Mouse (Mus musculus) kidney, adult 2 months (tissue): ENCODE measurements around the gene Usp49. TPM values are rescaled to one million over a fixed set of nuclear protein-coding genes. Genes with fewer than 3 reads are reported as not detected.

ENCODE experiments used
- DNase-seq: peaks from one replicate; pipeline ENCODE4 v3.0.0; 2021
- H3K27ac ChIP-seq: fragments of 200-500 bp; 2 replicates; pipeline ENCODE4 v1.5.1; 2012; ENCODE audit warnings: low read depth, low read length, control low read depth, inconsistent platforms; ENCODE audit not compliant: insufficient read depth
- H3K27me3 ChIP-seq: fragments of 200-500 bp; replicated peaks from 2 replicates; pipeline ENCODE4 v1.6.1; 2012; ENCODE audit warnings: mild to moderate bottlenecking, moderate library complexity, low read length, inconsistent platforms; ENCODE audit not compliant: control insufficient read depth, insufficient read depth
- H3K36me3 ChIP-seq: fragments of 200-500 bp; 2 replicates; pipeline ENCODE4 v1.6.1; 2012; ENCODE audit warnings: mild to moderate bottlenecking, moderate library complexity, low read length, inconsistent platforms; ENCODE audit not compliant: control insufficient read depth, insufficient read depth
- H3K4me1 ChIP-seq: fragments of 200-500 bp; 2 replicates; pipeline ENCODE4 v1.6.1; 2011; ENCODE audit warnings: low read length; ENCODE audit not compliant: control insufficient read depth, insufficient read depth
- H3K4me3 ChIP-seq: fragments of 200-500 bp; 2 replicates; pipeline ENCODE4 v1.5.1; 2011; ENCODE audit warnings: mild to moderate bottlenecking, low read depth, low read length, control low read depth; ENCODE audit not compliant: insufficient read depth
- CTCF ChIP-seq: fragments of 200-500 bp; conservative IDR thresholded peaks from 2 replicates; pipeline ENCODE4 v1.5.1; 2011; ENCODE audit warnings: low read depth, mild to moderate bottlenecking, control low read depth, low read length, moderate library complexity, mixed read lengths; ENCODE audit not compliant: insufficient read depth, insufficient read length
- POLR2A ChIP-seq: fragments of 200-500 bp; IDR thresholded peaks from one replicate; pipeline ENCODE4 v1.6.1; 2011; ENCODE audit warnings: low read depth, low read length, control low read depth
- WGBS: fragments of 180-500 bp; shearing (Covaris S2); methylation state at CpG from one replicate; pipeline ENCODE4 v1.1.7; 2018; 5-methylcytosine and 5-hydroxymethylcytosine counted together
- polyA plus RNA-seq: library from polyadenylated mRNA; depleted of rRNA; stranded (reverse); fragments of >200 nt; gene quantifications from 2 replicates; pipeline ENCODE4 v1.2.3, GENCODE M21; 2012

Usp49 gene
- polyA plus RNA-seq, 1 experiment = 5.1 TPM

GRCm38 (mm10) chr17:47695337-47695710 is 64.8 kb downstream of the Usp49 start:
- TF ChIP-seq CTCF (no peak), POLR2A (no peak)
- peaks cover 15% of the 10 kb centered on the region; the same call in 1 of the 2 replicates for H3K4me1 ChIP-seq
- H3K36me3 ChIP-seq = no peaks in the 10 kb centered on the region
- DNase-seq = no peak
- 0% methylated on average over 21 of the region's 23 CpGs for WGBS
- no peaks in the 10 kb centered on the region for H3K27me3 ChIP-seq
- H3K27ac ChIP-seq = no peak overlapping the region
- peak overlapping the region; percentile 62 for H3K4me3 ChIP-seq

DNA sequence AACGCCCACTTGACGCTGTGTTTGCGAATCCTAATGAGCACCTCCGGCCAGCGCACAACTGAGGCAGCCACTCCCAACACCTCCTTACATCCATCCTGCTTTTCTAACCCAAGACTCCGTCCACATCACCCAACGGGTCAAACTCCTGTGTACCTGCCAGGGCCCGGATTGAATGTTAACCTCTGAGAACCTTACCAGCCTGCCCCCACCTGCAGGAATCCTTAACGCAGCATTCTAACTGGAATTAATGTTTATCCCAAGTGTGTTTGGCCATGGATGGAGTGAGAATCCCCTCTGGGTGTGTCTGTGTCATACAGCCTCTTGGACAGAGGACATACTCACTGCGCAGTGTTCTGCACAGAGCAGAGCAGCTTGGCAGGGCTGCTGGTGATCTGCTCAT is 67.7 kb downstream of the Usp49 start:
- DNase-seq = peak; percentile 93
- WGBS = 56% methylated on average over 10 of the region's 10 CpGs
- H3K4me1 ChIP-seq = peaks cover 15% of the 10 kb centered on the region; the same call in 1 of the 2 replicates
- H3K27ac ChIP-seq = peak overlapping the region; percentile 61
- H3K36me3 ChIP-seq = no peaks in the 10 kb centered on the region
- H3K4me3 ChIP-seq = peak overlapping the region; percentile 42
- H3K27me3 ChIP-seq = no peaks in the 10 kb centered on the region
- TF ChIP-seq POLR2A (no peak), CTCF (no peak)

GRCm38 (mm10) chr17:47699055-47699454 is 68.6 kb downstream of the Usp49 start:
- H3K4me1 ChIP-seq = peaks cover 11% of the 10 kb centered on the region; the same call in 1 of the 2 replicates
- no peaks in the 10 kb centered on the region for H3K27me3 ChIP-seq
- 51% methylated on average over 2 of the region's 2 CpGs for WGBS
- no peaks in the 10 kb centered on the region for H3K36me3 ChIP-seq
- peak overlapping the region; percentile 4; the same call in 1 of the 2 replicates for H3K4me3 ChIP-seq
- no peak for TF ChIP-seq POLR2A
- no peak for TF ChIP-seq CTCF
- H3K27ac ChIP-seq = peak overlapping the region; percentile 70
- peak; percentile 68 for DNase-seq

DNA sequence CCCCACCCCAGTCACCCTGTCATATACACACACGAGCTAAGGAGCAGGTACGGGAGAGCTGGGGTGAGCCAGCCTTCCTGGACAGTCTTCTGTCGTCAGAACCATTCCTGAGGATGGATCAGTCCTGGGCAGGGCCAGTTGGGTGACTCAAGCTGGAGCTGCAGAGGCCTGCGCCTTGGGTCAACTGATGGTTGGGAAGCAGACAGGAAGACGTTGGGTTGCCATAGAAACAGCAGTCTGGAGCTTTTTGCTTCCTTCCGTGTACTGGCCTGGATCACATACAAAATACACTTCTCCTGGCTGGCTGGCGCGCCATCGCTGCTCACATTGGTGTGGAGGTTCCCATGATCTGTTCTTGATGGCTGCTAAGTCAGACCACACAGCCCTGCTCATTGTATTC is 71.3 kb downstream of the Usp49 start:
- Histone ChIP-seq H3K4me3 (no peak overlapping the region), H3K36me3 (no peaks in the 10 kb centered on the region), H3K4me1 (peaks cover 10% of the 10 kb centered on the region; the same call in 1 of the 2 replicates), H3K27ac (no peak overlapping the region), H3K27me3 (no peaks in the 10 kb centered on the region)
- 80% methylated on average over 9 of the region's 9 CpGs for WGBS
- TF ChIP-seq CTCF (no peak), POLR2A (no peak)
- no peak for DNase-seq

DNA sequence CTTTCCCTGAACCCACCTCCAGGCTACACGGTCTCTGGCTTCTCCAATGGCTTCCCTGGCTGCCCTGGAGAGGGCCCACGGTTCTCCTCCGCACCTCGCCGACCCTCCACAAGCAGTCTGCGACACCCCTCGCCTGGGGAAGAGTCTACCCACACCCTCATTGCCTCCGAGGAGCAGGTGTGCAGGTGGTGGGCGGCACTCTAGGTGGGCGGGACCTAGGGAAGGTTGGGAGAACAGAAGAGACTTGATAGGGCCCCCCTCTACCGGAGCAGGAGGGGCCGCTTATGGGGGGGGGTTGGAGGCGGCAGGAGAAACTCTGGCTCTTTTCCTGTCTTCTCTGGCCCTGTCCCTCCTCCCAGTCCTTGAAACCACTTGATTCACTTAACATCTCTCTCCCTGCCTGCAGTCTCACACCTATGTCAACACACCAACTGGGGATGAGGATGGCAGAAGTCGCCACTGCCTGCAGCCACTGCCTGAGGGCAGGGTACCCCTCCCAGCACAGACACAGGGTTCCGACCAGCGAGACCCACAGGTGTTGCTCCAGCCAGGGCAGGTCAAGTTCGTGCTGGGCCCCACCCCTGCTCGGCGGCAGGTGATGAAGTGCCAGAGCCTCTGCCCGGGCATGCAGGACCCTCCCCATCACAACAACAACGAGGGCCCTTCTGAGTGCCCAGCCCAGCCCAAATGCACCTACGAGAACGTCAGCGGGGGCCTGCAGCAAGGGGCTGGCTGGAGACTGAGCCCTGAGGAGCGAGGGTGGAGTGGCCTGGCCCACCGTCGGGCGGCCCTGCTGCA is 72.3 kb downstream of the Usp49 start:
- no peak for DNase-seq
- Histone ChIP-seq H3K27me3 (no peaks in the 10 kb centered on the region), H3K27ac (no peak overlapping the region), H3K4me3 (no peak overlapping the region), H3K4me1 (peaks cover 9% of the 10 kb centered on the region; the same call in 1 of the 2 replicates), H3K36me3 (no peaks in the 10 kb centered on the region)
- TF ChIP-seq POLR2A = no peak
- TF ChIP-seq CTCF = no peak
- 73% methylated on average over 28 of the region's 28 CpGs for WGBS

DNA sequence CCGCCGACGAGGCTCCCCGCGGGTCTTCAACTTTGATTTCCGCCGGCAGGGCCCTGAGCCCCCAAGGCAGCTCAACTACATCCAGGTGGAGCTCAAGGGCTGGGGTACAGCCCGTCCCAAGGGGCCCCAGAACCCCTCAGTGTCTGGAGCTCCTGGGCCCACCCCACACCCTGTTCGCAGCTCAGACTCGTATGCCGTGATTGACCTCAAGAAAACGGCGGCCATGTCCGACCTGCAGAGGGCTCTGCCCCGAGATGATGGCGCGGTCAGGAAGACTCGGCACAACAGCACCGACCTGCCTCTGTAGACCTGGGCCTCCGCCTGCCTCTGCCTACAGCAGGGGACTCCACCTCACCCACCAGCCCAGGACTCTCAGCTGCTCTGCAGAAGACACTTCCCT is 73.1 kb downstream of the Usp49 start:
- WGBS = 67% methylated on average over 20 of the region's 20 CpGs
- no peak for DNase-seq
- TF ChIP-seq CTCF = no peak
- TF ChIP-seq POLR2A = no peak
- peaks cover 8% of the 10 kb centered on the region; the same call in 1 of the 2 replicates for H3K4me1 ChIP-seq
- no peaks in the 10 kb centered on the region for H3K27me3 ChIP-seq
- no peak overlapping the region for H3K4me3 ChIP-seq
- no peaks in the 10 kb centered on the region for H3K36me3 ChIP-seq
- no peak overlapping the region for H3K27ac ChIP-seq

DNA sequence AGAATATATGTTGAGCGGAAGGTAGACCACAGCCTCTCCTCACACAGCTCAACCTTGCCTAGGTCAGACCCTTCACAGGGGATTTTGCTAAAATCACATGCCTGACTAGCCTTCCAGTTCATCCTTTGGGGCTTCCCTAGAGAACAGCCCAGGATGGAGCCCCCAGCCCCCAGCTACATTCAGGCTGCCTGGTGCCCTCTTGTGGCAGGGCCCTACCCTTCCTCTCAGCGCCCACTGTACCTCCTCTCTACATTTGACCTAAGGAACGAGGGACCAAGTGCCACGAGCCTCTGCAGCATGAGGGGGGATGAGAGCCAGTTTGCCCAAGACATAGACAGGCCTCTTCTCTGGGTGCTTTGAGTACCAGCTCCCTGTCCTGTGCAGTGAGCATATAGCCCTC is 74.2 kb downstream of the Usp49 start:
- no peaks in the 10 kb centered on the region for H3K27me3 ChIP-seq
- H3K27ac ChIP-seq = no peak overlapping the region
- DNase-seq = peak; percentile 24
- H3K4me1 ChIP-seq = 0 out of 2 replicates have a peak, but pooled peaks cover 8% of the 10 kb centered on the region
- TF ChIP-seq CTCF = no peak; the same call in 1 of the 2 replicates
- TF ChIP-seq POLR2A = no peak
- no peak overlapping the region for H3K4me3 ChIP-seq
- 79% methylated on average over 4 of the region's 4 CpGs for WGBS
- no peaks in the 10 kb centered on the region for H3K36me3 ChIP-seq
